Mouse (Mus musculus) intestine, embryonic 16.5 days (tissue): ENCODE measurements at regions not wholly inside any gene's neighbourhood (a gene's known extent, or its start where the extent isn't known, plus 50 kb on each side); places are given as distances from the start of the nearest gene placed in this dataset.

Source experiments
- ATAC-seq: fragments of 200-750 bp; cut with Nextera tagmentation; 2 replicates; pipeline ENCODE4 v1.8.0; 2017; ENCODE audit warnings: moderate TSS enrichment, moderate library complexity
- H3K27ac ChIP-seq: fragments of 300-500 bp; sonication (generic); 2 replicates; pipeline ENCODE4 v1.5.1; 2014; ENCODE audit warnings: mild to moderate bottlenecking, low read length
- H3K27me3 ChIP-seq: fragments of 300-500 bp; sonication (generic); replicated peaks from 2 replicates; pipeline ENCODE4 v1.6.1; 2014; ENCODE audit warnings: low read length, control low read depth, mixed read lengths; ENCODE audit not compliant: control insufficient read depth, insufficient read depth
- H3K36me3 ChIP-seq: fragments of 300-500 bp; sonication (generic); 2 replicates; pipeline ENCODE4 v1.6.1; 2014; ENCODE audit warnings: low read length, control low read depth; ENCODE audit not compliant: control insufficient read depth, insufficient read depth
- H3K4me1 ChIP-seq: fragments of 300-500 bp; sonication (generic); 2 replicates; pipeline ENCODE4 v1.6.1; 2014; ENCODE audit warnings: low read length, control low read depth, mixed read lengths; ENCODE audit not compliant: control insufficient read depth, insufficient read depth
- H3K4me2 ChIP-seq: fragments of 300-500 bp; sonication (generic); 2 replicates; pipeline ENCODE4 v1.6.1; 2014; ENCODE audit warnings: low read depth, low read length, control low read depth
- H3K4me3 ChIP-seq: fragments of 300-500 bp; sonication (generic); 2 replicates; pipeline ENCODE4 v1.5.1; 2014; ENCODE audit warnings: mild to moderate bottlenecking, low read length
- H3K9ac ChIP-seq: fragments of 300-500 bp; sonication (generic); 2 replicates; pipeline ENCODE4 v1.6.1; 2014; ENCODE audit warnings: low read depth, low read length
- H3K9me3 ChIP-seq: fragments of 300-500 bp; sonication (generic); 2 replicates; pipeline ENCODE4 v1.6.1; 2016; ENCODE audit warnings: low read length, control low read depth; ENCODE audit not compliant: control insufficient read depth
- WGBS: fragments of 180-500 bp; shearing (Covaris S2); extraction: QIAGEN DNeasy Blood & Tissue Kit; methylation state at CpG from one replicate; pipeline ENCODE4 v1.1.7; 2014; 5-methylcytosine and 5-hydroxymethylcytosine counted together

- H3K27ac ChIP-seq, result no peak overlapping the region
- H3K4me2 ChIP-seq, result no peak overlapping the region
- no peaks in the 10 kb centered on the region; the same call in 1 of the 2 replicates for H3K27me3 ChIP-seq
- H3K4me1 ChIP-seq, result peaks cover 7% of the 10 kb centered on the region; the same call in 1 of the 2 replicates
- no peak overlapping the region for H3K9ac ChIP-seq
- H3K4me3 ChIP-seq, result no peak overlapping the region
- H3K36me3 ChIP-seq, result no peaks in the 10 kb centered on the region
- WGBS, result 45% methylated on average over 3 of the region's 4 CpGs
- ATAC-seq, result peak; percentile 85
- no peaks in the 10 kb centered on the region for H3K9me3 ChIP-seq
These were observed 108.9 kb upstream of the Ptch1 start for GRCm38 (mm10) chr13:63682341-63682740.

GRCm38 (mm10) chr13:63691974-63692373 lies 118.6 kb upstream of the Ptch1 start:
- H3K9ac ChIP-seq, result no peak overlapping the region
- no peaks in the 10 kb centered on the region for H3K36me3 ChIP-seq
- H3K4me3 ChIP-seq, result no peak overlapping the region
- ATAC-seq, result no peak
- WGBS, result 83% methylated on average over 5 of the region's 5 CpGs
- no peaks in the 10 kb centered on the region for H3K9me3 ChIP-seq
- H3K27me3 ChIP-seq, result no peaks in the 10 kb centered on the region
- H3K4me2 ChIP-seq, result no peak overlapping the region
- no peak overlapping the region for H3K27ac ChIP-seq
- H3K4me1 ChIP-seq, result no peaks in the 10 kb centered on the region

- no peak overlapping the region for H3K9ac ChIP-seq
- no peak overlapping the region for H3K4me2 ChIP-seq
These were observed 120.2 kb upstream of the Ptch1 start for GRCm38 (mm10) chr13:63693636-63694035.

GRCm38 (mm10) chr13:63696399-63696798 lies 118.6 kb upstream of the Ercc6l2 start:
- H3K9me3 ChIP-seq, result no peaks in the 10 kb centered on the region
- WGBS, result 68% methylated on average over 3 of the region's 3 CpGs
- no peak overlapping the region for H3K4me2 ChIP-seq
- H3K36me3 ChIP-seq, result no peaks in the 10 kb centered on the region
- H3K4me3 ChIP-seq, result no peak overlapping the region
- H3K27me3 ChIP-seq, result no peaks in the 10 kb centered on the region
- no peak overlapping the region for H3K27ac ChIP-seq
- H3K9ac ChIP-seq, result no peak overlapping the region
- ATAC-seq, result no peak
- H3K4me1 ChIP-seq, result peaks cover 3% of the 10 kb centered on the region; the same call in 1 of the 2 replicates

More at GRCm38 (mm10) chr13:63693636-63694035, 120.2 kb upstream of the Ptch1 start:
- H3K4me3 ChIP-seq, result no peak overlapping the region
- H3K4me1 ChIP-seq, result no peaks in the 10 kb centered on the region
- ATAC-seq, result no peak
- 74% methylated on average over 5 of the region's 5 CpGs for WGBS
- H3K36me3 ChIP-seq, result no peaks in the 10 kb centered on the region
- no peaks in the 10 kb centered on the region for H3K9me3 ChIP-seq
- H3K27ac ChIP-seq, result no peak overlapping the region
- H3K27me3 ChIP-seq, result no peaks in the 10 kb centered on the region

- H3K9me3 ChIP-seq, result no peaks in the 10 kb centered on the region
- H3K4me3 ChIP-seq, result no peak overlapping the region
- peak overlapping the region; percentile 7; the same call in 1 of the 2 replicates for H3K27ac ChIP-seq
- no peaks in the 10 kb centered on the region for H3K36me3 ChIP-seq
- H3K9ac ChIP-seq, result no peak overlapping the region
- no peaks in the 10 kb centered on the region for H3K27me3 ChIP-seq
- WGBS, result 69% methylated on average over 2 of the region's 2 CpGs
- no peak overlapping the region for H3K4me2 ChIP-seq
- ATAC-seq, result no peak
- peaks cover 6% of the 10 kb centered on the region; the same call in 1 of the 2 replicates for H3K4me1 ChIP-seq
These were observed 115.4 kb upstream of the Ercc6l2 start for GRCm38 (mm10) chr13:63699624-63700023.

GRCm38 (mm10) chr13:63700747-63701146 lies 114.3 kb upstream of the Ercc6l2 start:
- Histone ChIP-seq H3K9ac (no peak overlapping the region), H3K4me1 (peaks cover 6% of the 10 kb centered on the region; the same call in 1 of the 2 replicates), H3K27me3 (no peaks in the 10 kb centered on the region), H3K4me3 (no peak overlapping the region), H3K4me2 (no peak overlapping the region), H3K36me3 (no peaks in the 10 kb centered on the region), H3K9me3 (no peaks in the 10 kb centered on the region), H3K27ac (peak overlapping the region; percentile 79)
- no peak for ATAC-seq
- 46% methylated on average over 3 of the region's 3 CpGs for WGBS

- no peaks in the 10 kb centered on the region for H3K9me3 ChIP-seq
- ATAC-seq, result peak; percentile 63
- H3K27me3 ChIP-seq, result no peaks in the 10 kb centered on the region
- H3K4me3 ChIP-seq, result no peak overlapping the region
- no peaks in the 10 kb centered on the region for H3K36me3 ChIP-seq
- peaks cover 6% of the 10 kb centered on the region; the same call in 1 of the 2 replicates for H3K4me1 ChIP-seq
- WGBS, result 31% methylated on average over 9 of the region's 9 CpGs
- H3K4me2 ChIP-seq, result no peak overlapping the region
- no peak overlapping the region for H3K9ac ChIP-seq
- peak overlapping the region; percentile 79 for H3K27ac ChIP-seq
These were observed 113.6 kb upstream of the Ercc6l2 start for GRCm38 (mm10) chr13:63701199-63702175.

GRCm38 (mm10) chr13:63708567-63708966 lies 106.5 kb upstream of the Ercc6l2 start:
- Histone ChIP-seq H3K9me3 (0 out of 2 replicates have a peak, but pooled peaks cover 3% of the 10 kb centered on the region), H3K27ac (no peak overlapping the region), H3K4me2 (no peak overlapping the region), H3K27me3 (no peaks in the 10 kb centered on the region), H3K36me3 (no peaks in the 10 kb centered on the region), H3K9ac (no peak overlapping the region), H3K4me1 (no peaks in the 10 kb centered on the region), H3K4me3 (no peak overlapping the region)
- 82% methylated on average over 2 of the region's 2 CpGs for WGBS
- no peak for ATAC-seq

- Histone ChIP-seq H3K27me3 (no peaks in the 10 kb centered on the region), H3K4me1 (0 out of 2 replicates have a peak, but pooled peaks cover 3% of the 10 kb centered on the region), H3K4me3 (no peak overlapping the region), H3K27ac (no peak overlapping the region), H3K9ac (no peak overlapping the region), H3K36me3 (no peaks in the 10 kb centered on the region), H3K4me2 (no peak overlapping the region), H3K9me3 (0 out of 2 replicates have a peak, but pooled peaks cover 3% of the 10 kb centered on the region)
- WGBS, result 91% methylated on average over 3 of the region's 3 CpGs
- no peak for ATAC-seq
These were observed 101.9 kb upstream of the Ercc6l2 start for GRCm38 (mm10) chr13:63713137-63713536.
